Mouse (Mus musculus) forebrain, embryonic 15.5 days (tissue): ENCODE data around the gene Sult5a1. TPM values are rescaled to one million over a fixed set of nuclear protein-coding genes. Genes with fewer than 3 reads are reported as not detected.

Source experiments
- ATAC-seq: fragments of 200-750 bp; cut with Nextera tagmentation; replicated peaks from 2 replicates; pipeline ENCODE4 v1.8.0; 2017; ENCODE audit warnings: mild to moderate bottlenecking, moderate TSS enrichment, moderate library complexity
- H3K27ac ChIP-seq: fragments of 300-500 bp; sonication (generic); replicated peaks from 2 replicates; pipeline ENCODE4 v1.5.1; 2015; ENCODE audit warnings: mild to moderate bottlenecking, inconsistent platforms
- H3K27me3 ChIP-seq: fragments of 300-500 bp; sonication (generic); 2 replicates; pipeline ENCODE4 v1.6.1; 2015; ENCODE audit warnings: inconsistent platforms
- H3K36me3 ChIP-seq: fragments of 300-500 bp; sonication (generic); 2 replicates; pipeline ENCODE4 v1.6.1; 2015; ENCODE audit warnings: mild to moderate bottlenecking, inconsistent platforms
- H3K4me1 ChIP-seq: fragments of 300-500 bp; sonication (generic); 2 replicates; pipeline ENCODE4 v1.6.1; 2015; ENCODE audit warnings: inconsistent platforms
- H3K4me2 ChIP-seq: fragments of 300-500 bp; sonication (generic); replicated peaks from 2 replicates; pipeline ENCODE4 v1.6.1; 2015; ENCODE audit warnings: mild to moderate bottlenecking, inconsistent platforms
- H3K4me3 ChIP-seq: fragments of 300-500 bp; sonication (generic); 2 replicates; pipeline ENCODE4 v1.5.1; 2015; ENCODE audit warnings: mild to moderate bottlenecking, inconsistent platforms
- H3K9ac ChIP-seq: fragments of 300-500 bp; sonication (generic); replicated peaks from 2 replicates; pipeline ENCODE4 v1.6.1; 2015; ENCODE audit warnings: mild to moderate bottlenecking, inconsistent platforms
- H3K9me3 ChIP-seq: fragments of 300-500 bp; sonication (generic); 2 replicates; pipeline ENCODE4 v1.6.1; 2016; ENCODE audit warnings: inconsistent platforms
- WGBS: fragments of 180-500 bp; shearing (Covaris S2); methylation state at CpG from one replicate; pipeline ENCODE4 v1.1.7; 2015; ENCODE audit warnings: mixed read lengths; 5-methylcytosine and 5-hydroxymethylcytosine counted together
- polyA plus RNA-seq: library from polyadenylated mRNA; unstranded; fragments of >200 nt; fragmentation: Nextera tagmentation; extraction: Ambion mirVana; gene quantifications from 2 replicates; pipeline ENCODE4 v1.2.1, GENCODE M21; 2015

The Sult5a1 gene
- polyA plus RNA-seq, 1 experiment from 2014 or later = 0.69 TPM

DNA sequence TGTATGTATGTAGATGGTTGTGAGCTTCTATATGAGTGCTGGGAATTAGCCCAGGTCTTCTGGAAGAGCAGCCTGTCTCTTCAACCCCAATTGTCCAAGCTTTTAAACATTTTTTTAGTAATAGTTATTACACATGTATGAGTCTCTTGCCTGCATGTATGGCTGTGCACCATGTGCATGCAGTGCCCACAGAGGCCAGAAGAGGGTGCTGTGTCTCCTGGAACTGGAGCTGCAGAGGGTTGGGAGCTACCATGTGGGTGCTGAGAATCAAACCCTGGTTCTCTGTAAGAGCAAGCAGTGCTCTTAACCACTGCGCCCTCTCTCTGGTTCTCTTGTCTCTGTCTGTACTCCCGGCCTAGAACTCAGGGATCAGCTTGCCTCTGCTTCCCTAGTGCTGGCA, 25.2 kb downstream of the Sult5a1 start:
- no peak overlapping the region for H3K9ac ChIP-seq
- H3K4me2 ChIP-seq = no peak overlapping the region
- no peaks in the 10 kb centered on the region for H3K36me3 ChIP-seq
- no peak overlapping the region for H3K27ac ChIP-seq
- ATAC-seq = no peak
- H3K27me3 ChIP-seq = no peaks in the 10 kb centered on the region
- no peak overlapping the region for H3K4me3 ChIP-seq
- peaks cover 27% of the 10 kb centered on the region for H3K4me1 ChIP-seq
- no peaks in the 10 kb centered on the region for H3K9me3 ChIP-seq
- WGBS = 95% methylated on average over 2 of the region's 2 CpGs

DNA sequence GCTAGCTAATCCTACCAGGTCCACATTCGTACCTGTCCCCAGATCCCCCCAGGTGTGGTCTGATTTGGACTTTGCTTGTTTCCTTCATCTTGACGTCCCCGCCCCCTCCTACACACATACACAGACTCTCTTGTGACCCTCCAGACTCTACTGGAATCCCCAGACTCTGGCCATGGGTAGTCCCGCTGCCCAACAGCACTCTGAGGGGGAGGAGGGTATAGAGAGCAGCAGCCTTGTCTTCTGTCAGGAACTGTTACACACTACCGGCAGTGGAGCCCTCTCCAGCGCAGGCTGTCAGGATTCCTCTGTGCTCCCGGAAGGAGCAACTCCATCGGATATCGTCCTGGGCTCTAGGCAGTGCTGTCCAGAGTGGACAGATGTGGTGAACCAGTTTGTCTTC, 27.1 kb downstream of the Sult5a1 start:
- WGBS = 80% methylated on average over 9 of the region's 9 CpGs

DNA sequence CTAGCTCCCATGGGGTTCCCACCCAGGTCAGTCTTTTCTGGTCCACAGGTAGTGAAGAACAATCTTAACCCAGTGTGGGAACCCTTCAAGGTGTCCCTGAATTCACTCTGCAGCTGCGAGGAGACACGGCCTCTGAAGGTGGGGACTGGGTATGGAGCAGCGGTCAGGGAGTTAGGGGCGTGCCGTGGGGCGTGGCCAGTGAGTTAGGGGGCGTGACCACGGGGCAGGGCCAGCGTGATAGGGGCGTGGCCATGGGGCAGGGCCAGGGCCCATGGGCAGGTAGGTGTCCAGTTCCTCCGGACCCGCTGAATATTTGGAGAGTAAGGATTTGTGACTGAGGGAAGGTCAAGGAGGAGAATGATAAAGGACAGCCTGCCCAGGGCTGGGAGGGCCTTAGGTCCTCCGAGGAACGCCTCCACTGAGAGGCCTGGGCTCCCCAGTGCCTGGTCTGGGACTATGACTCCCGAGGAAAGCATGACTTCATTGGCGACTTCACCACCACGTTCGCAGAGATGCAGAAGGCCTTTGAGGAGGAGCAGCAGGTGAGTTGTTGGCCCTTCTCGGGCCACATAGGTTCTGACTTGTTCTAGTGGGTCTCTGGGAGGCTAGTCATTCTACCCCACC, 31.8 kb downstream of the Sult5a1 start:
- Histone ChIP-seq H3K4me1 (no peaks in the 10 kb centered on the region; the same call in 1 of the 2 replicates), H3K9me3 (no peaks in the 10 kb centered on the region), H3K27me3 (0 out of 2 replicates have a peak, but pooled peaks cover 3% of the 10 kb centered on the region), H3K36me3 (no peaks in the 10 kb centered on the region), H3K4me3 (no peak overlapping the region), H3K4me2 (no peak overlapping the region), H3K27ac (no peak overlapping the region), H3K9ac (no peak overlapping the region)
- WGBS = 7% methylated on average over 19 of the region's 19 CpGs
- ATAC-seq = peak; percentile 8; the same call in 1 of the 2 replicates

More for the DNA sequence above, 27.1 kb downstream of the Sult5a1 start:
- H3K27ac ChIP-seq = no peak overlapping the region
- H3K4me1 ChIP-seq = peaks cover 17% of the 10 kb centered on the region
- H3K27me3 ChIP-seq = no peaks in the 10 kb centered on the region
- no peaks in the 10 kb centered on the region for H3K9me3 ChIP-seq
- H3K9ac ChIP-seq = no peak overlapping the region
- no peak overlapping the region for H3K4me3 ChIP-seq
- no peaks in the 10 kb centered on the region for H3K36me3 ChIP-seq
- ATAC-seq = no peak
- H3K4me2 ChIP-seq = no peak overlapping the region

DNA sequence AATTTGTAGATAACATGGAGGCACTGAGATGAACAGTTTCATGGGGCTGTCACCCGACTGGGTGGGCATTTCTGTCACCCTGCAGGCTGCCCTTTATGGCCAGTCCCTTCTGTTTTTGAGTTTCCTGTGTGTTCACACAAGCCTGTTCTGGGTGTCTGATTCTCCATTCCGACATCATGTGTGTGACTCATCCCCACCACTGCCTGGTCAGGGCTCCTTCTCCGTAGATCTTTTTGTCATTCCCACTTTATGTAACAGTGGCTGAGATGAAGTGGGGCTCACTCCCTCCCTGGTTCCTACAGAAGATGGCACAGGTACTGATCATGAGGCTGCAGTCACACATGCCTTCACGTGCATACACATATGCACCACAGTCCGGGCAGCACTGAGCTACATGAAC, 35.4 kb downstream of the Sult5a1 start:
- H3K4me1 ChIP-seq = peaks cover 6% of the 10 kb centered on the region
- H3K27me3 ChIP-seq = peaks cover 20% of the 10 kb centered on the region
- no peaks in the 10 kb centered on the region for H3K36me3 ChIP-seq
- no peaks in the 10 kb centered on the region for H3K9me3 ChIP-seq
- H3K9ac ChIP-seq = no peak overlapping the region
- H3K4me2 ChIP-seq = no peak overlapping the region
- ATAC-seq = no peak
- WGBS = 80% methylated on average over 5 of the region's 5 CpGs
- H3K27ac ChIP-seq = no peak overlapping the region
- H3K4me3 ChIP-seq = no peak overlapping the region

- ATAC-seq = no peak
- WGBS = 75% methylated on average over 9 of the region's 9 CpGs
- Histone ChIP-seq H3K27me3 (peaks cover 26% of the 10 kb centered on the region), H3K9ac (no peak overlapping the region), H3K4me3 (no peak overlapping the region), H3K4me2 (no peak overlapping the region), H3K27ac (no peak overlapping the region), H3K36me3 (no peaks in the 10 kb centered on the region), H3K9me3 (no peaks in the 10 kb centered on the region), H3K4me1 (peaks cover 12% of the 10 kb centered on the region)
These were observed 36.1 kb downstream of the Sult5a1 start for GRCm38 (mm10) chr8:123122059-123122458.

- Histone ChIP-seq H3K27ac (no peak overlapping the region), H3K4me3 (peak overlapping the region; percentile 43), H3K4me1 (peaks cover 17% of the 10 kb centered on the region), H3K4me2 (peak overlapping the region; percentile 73), H3K27me3 (peaks cover 37% of the 10 kb centered on the region), H3K9me3 (no peaks in the 10 kb centered on the region), H3K36me3 (no peaks in the 10 kb centered on the region), H3K9ac (peak overlapping the region; percentile 47)
- no peak for ATAC-seq
- 2% methylated on average over 17 of the region's 17 CpGs for WGBS
These were observed 40.4 kb downstream of the Sult5a1 start for GRCm38 (mm10) chr8:123117744-123118143.

GRCm38 (mm10) chr8:123117127-123117731, 40.9 kb downstream of the Sult5a1 start, which contains the start of gene Cpne7:
Gene Cpne7, plus strand, starts transcription at chr8:123117374.
- ATAC-seq = no peak
- peaks cover 17% of the 10 kb centered on the region for H3K4me1 ChIP-seq
- WGBS = under 1% methylated on average over 50 of the region's 51 CpGs
- no peaks in the 10 kb centered on the region for H3K9me3 ChIP-seq
- H3K36me3 ChIP-seq = no peaks in the 10 kb centered on the region
- peak within 1 kb of the TSS; percentile 43 for H3K4me3 ChIP-seq
- no peak within 1 kb of the TSS for H3K27ac ChIP-seq
- peak within 1 kb of the TSS; percentile 47 for H3K9ac ChIP-seq
- peaks cover 37% of the 10 kb centered on the region for H3K27me3 ChIP-seq
- H3K4me2 ChIP-seq = peak within 1 kb of the TSS; percentile 73

DNA sequence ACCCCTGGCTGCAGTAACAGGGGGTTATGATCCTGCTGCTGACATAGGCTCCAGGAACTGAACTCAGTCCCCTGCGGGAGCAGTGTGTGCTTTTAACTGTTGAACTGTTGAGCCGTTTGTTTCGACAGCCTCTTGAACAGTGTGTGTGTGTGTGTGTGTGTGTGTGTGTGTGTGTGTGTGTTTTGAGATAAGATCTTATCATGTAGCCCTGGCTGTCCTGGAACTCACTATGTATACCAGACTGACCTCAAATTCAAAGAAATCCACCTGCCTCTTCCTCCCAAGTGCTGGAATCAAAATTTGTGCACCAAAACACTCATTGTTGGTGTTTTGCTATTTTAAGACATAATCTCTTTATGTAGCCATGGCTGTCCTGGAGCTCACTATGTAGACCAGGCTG, 43.5 kb downstream of the Sult5a1 start:
- Histone ChIP-seq H3K4me2 (no peak overlapping the region), H3K9me3 (no peaks in the 10 kb centered on the region), H3K36me3 (no peaks in the 10 kb centered on the region), H3K27ac (no peak overlapping the region), H3K27me3 (peaks cover 37% of the 10 kb centered on the region), H3K9ac (no peak overlapping the region), H3K4me3 (no peak overlapping the region), H3K4me1 (peaks cover 17% of the 10 kb centered on the region)
- WGBS = 70% methylated on average over 3 of the region's 3 CpGs
- no peak for ATAC-seq

GRCm38 (mm10) chr8:123113908-123114469, 44.1 kb downstream of the Sult5a1 start:
- peaks cover 17% of the 10 kb centered on the region for H3K4me1 ChIP-seq
- H3K4me2 ChIP-seq = no peak overlapping the region
- no peaks in the 10 kb centered on the region for H3K9me3 ChIP-seq
- peaks cover 34% of the 10 kb centered on the region for H3K27me3 ChIP-seq
- no peak overlapping the region for H3K4me3 ChIP-seq
- H3K27ac ChIP-seq = no peak overlapping the region
- H3K9ac ChIP-seq = no peak overlapping the region
- 63% methylated on average over 2 of the region's 2 CpGs for WGBS
- H3K36me3 ChIP-seq = no peaks in the 10 kb centered on the region
- ATAC-seq = no peak

DNA sequence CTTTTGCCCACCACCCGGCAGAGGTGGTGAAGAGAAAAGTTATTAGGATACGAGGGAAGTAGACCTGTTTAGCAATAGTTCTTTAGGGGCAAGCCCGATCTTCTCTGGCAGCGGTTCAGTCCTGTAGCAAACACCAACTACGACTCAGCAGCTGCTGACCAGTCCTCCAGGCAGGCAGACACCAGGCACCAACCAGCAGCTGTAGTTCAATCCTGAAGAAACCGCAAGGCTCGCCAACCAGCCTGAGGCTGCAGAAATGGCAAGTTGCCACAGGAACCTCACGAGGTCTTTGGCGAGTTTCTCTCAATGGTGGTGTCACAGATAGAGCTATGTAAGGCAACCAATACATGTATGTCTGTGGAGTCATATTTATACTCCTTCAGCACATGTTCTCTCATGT, 45.2 kb downstream of the Sult5a1 start:
- H3K4me1 ChIP-seq = peaks cover 14% of the 10 kb centered on the region
- no peak overlapping the region for H3K4me3 ChIP-seq
- H3K9ac ChIP-seq = no peak overlapping the region
- H3K36me3 ChIP-seq = no peaks in the 10 kb centered on the region
- H3K4me2 ChIP-seq = no peak overlapping the region
- ATAC-seq = no peak
- WGBS = 75% methylated on average over 9 of the region's 9 CpGs
- peaks cover 23% of the 10 kb centered on the region for H3K27me3 ChIP-seq
- H3K27ac ChIP-seq = no peak overlapping the region
- H3K9me3 ChIP-seq = no peaks in the 10 kb centered on the region

- 15% methylated on average over 4 of the region's 4 CpGs for WGBS
- H3K9ac ChIP-seq = no peak overlapping the region
- H3K36me3 ChIP-seq = peaks cover 4% of the 10 kb centered on the region
- no peaks in the 10 kb centered on the region for H3K4me1 ChIP-seq
- H3K4me2 ChIP-seq = no peak overlapping the region
- H3K27me3 ChIP-seq = peaks cover under 1% of the 10 kb centered on the region
- H3K9me3 ChIP-seq = no peaks in the 10 kb centered on the region
- no peak overlapping the region for H3K4me3 ChIP-seq
- no peak overlapping the region for H3K27ac ChIP-seq
- ATAC-seq = no peak
These were observed 47.5 kb downstream of the Sult5a1 start for GRCm38 (mm10) chr8:123110649-123111048.

GRCm38 (mm10) chr8:123108953-123109352, 49.2 kb downstream of the Sult5a1 start:
- ATAC-seq = no peak
- H3K36me3 ChIP-seq = peaks cover 19% of the 10 kb centered on the region
- no peaks in the 10 kb centered on the region for H3K9me3 ChIP-seq
- H3K4me1 ChIP-seq = peaks cover 5% of the 10 kb centered on the region
- H3K27me3 ChIP-seq = no peaks in the 10 kb centered on the region
- no peak overlapping the region for H3K4me3 ChIP-seq
- no peak overlapping the region for H3K9ac ChIP-seq
- no peak overlapping the region for H3K27ac ChIP-seq
- no peak overlapping the region for H3K4me2 ChIP-seq
- WGBS = 86% methylated on average over 5 of the region's 5 CpGs
